Mouse (Mus musculus) kidney, adult 8-10 months (tissue): ENCODE results near the gene Kidins220.

Source experiments
- DNase-seq, 2 experiments: peaks; one replicate each; pipeline ENCODE4 v3.0.0; 2022

Gene Kidins220

GRCm38 (mm10) chr12:25093241-25093774 is 118.6 kb downstream of the Kidins220 start:
- DNase-seq, result peak; percentile 78 to 79

DNA sequence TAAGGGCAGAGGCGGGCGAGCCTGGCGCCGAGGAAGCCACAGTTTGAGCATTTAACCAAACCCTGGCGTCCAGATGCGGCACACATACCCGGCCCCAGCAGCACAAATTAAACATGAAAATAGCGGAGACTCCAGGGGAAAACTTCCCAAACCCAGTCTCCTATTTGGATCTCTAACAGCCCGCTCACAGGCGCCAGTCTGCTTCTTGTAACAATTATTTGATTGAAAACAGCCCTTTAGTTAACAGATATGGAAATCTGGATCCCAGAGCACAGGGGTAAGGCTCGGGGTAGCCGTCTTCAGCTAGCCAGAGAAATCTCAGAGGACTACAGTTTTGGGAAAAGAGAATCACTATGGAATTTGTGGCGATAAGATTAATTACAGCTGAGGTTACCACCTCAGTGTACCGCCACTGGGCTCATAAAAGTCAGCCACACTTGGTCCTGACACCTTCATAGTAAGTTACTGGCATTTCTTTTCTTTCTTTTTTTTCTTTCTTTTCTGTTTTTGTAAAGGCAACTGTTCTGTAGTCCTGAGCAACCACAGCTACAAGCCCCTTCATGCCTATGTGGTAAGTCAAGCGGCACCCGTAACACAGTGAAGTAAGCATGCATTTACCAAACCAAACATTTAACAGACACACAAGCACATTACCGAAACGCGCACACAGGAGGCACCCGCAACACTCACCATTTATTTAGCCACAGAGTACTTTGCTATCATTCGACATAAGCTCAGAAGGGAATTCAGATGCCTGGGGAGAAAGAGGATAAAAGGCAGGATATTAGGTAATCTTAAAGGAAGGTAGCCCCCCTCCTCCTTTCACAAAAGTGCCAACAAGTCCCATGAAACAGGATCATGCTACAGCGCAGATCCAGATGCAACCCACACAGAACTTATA is 120.1 kb downstream of the Kidins220 start:
- peak in 1 of 2 experiments; percentile 39 for DNase-seq

DNA sequence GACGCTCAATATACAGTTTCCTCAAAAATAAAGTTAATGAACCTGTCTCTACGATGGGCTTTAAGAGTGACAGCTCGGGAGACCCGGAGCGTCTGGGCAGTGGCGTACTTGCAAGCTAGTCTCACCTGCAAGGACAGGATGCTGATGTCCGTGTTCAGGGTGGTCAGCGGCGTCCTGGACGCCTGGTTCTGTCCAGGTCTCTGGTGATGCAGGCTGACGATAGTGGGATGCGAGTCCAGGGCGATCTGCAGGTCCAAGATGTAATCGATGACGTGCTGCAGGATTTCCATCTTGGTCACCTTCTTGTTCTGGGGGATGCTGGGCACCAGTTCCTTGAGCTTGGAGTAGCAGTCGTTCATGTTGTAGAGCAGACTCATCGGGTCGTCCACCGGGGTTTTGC is 120.8 kb downstream of the Kidins220 start:
- no peak for DNase-seq

- peak; percentile 99 for DNase-seq
These were observed 121.4 kb downstream of the Kidins220 start for GRCm38 (mm10) chr12:25095974-25096639.

DNA sequence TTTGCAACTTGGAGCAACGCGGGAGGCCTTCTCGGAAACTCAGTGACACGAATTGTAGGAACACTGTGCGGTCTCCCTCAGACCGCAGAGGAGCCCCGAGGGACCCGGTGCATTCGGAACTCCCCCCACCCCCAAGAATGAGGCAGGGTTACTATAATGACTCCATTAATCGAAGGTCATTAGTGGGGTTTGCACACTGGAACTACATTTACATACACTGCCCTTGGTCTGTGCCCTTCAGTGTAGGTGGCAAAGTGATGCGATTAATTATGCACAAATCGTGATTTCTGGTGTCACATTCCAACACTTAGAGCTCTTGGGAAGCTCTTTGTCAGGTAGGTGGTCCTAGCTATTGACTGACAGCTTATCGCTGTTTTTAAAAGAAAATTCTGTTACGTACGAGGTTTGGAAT is 121.9 kb downstream of the Kidins220 start:
- peak; percentile 50 to 67 for DNase-seq

- no peak for DNase-seq
These were observed 122.2 kb downstream of the Kidins220 start, which contains the start of gene Id2 for GRCm38 (mm10) chr12:25097052-25097209. Gene Id2 (minus strand): TSS chr12:25097140.

DNA sequence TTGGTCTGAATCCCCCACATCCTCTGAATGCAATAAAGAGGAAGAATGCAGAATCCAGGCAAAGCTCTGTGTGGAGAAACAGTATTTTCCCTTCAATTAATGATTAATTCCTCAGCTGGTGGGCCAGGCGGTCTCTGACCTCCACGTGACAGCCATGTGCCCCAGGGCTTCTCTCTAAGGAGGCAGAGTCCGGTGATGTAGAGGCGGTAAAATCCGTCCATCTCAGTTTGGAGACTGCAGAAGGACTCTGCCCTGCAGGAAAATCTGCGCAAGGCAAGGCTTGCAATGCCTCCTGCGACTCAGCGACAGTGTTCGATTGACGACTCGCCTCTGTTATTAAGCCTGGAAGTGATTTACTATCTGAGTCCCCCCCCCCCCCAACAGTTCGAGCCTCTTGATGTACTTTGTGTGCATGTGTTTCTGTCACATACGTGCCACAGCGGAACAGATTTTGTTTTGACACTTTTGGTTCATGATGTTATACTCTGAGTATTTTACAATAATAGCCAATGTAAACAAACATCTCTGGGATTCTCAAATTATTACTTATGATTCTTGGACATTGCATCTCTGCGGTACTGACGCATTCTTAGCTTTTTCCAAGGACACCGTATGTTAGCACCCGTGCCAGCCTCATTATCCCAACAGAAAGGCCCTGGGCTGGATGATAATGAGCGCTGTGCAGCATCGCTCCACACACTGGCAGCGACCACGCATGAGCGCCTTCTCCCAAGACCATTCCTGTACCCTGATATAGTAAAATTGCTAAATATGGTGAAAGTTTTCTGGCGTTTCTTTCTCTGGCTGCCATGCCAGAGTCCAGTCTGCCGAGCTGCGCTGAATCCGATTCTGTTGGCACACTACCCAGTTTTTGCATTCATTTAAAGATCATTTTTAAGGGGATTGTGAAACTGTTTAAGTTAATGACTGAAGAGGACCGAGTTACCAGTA is 122.8 kb downstream of the Kidins220 start:
- peak; percentile 92 to 93 for DNase-seq

DNA sequence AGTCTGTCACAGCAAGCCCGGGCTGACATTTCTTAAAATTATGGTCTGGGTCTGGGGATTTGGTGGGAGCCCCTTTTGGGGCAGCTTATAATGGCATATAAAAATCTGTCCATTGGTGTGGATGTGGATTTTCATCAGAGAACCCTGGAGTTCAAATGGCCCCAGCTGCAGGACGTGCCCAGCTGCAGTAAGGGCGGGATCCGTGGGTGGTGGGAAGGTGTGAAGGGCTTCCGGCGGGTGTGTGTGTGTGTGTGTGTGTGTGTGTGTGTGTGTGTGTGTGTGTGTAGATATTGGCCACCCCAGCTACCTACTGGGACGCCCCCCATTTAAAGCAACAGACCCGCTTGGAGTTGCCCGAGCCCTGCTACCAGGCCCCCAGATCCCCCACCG is 123.4 kb downstream of the Kidins220 start:
- no peak for DNase-seq

DNA sequence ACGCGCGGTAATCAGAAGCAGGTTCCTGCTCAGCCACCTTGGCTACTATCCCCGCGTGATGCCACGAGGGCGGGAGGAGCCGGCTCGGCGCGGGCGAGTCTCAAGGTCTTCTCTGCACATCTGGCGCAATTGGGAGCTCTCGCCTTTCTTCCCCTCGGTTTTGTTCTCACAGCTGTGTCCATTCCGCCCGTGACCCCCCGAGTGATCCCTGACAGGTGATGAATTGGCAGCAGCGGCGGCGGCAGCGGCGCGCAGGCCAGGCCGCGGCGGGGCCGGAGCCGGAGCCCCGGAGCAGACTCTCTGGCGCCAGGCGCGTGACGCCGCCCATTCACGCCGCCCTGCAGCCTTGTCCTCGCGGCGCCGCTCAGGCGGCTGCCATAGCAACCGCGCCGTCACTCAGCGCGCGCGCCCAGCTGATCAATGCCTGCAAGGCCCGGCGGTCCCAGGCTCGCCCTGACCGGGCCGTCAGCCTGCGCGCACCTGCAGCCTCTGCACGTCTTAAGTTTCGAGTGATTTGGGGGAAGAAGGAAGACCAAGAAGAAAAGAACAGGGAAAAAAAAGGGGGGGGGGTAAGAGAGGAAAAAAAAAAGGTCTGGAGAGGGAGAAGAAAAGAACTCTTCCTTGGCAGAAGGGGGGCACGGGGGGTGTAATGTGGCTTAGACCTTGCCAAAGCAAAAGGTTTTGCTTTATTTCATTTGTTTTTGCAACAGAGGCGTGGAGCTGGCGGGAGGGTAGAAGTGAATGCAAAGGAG is 124.0 kb downstream of the Kidins220 start:
- DNase-seq, result peak; percentile 95 to 97

DNA sequence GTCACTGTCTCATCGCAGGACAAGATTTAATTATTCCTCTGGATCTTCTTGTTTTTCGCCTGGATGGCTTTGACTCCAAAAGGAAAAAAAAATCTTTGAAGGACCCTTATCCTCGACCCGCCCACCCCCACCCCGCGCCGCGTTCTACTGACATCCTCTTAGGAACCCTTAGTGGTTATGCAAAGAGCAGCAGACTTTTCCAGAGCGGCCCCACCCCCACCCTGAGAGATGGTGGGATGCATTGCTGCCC is 124.5 kb downstream of the Kidins220 start:
- peak; percentile 49 to 54 for DNase-seq

GRCm38 (mm10) chr12:25099563-25100408 is 125.1 kb downstream of the Kidins220 start:
- peak; percentile 55 to 57 for DNase-seq

DNA sequence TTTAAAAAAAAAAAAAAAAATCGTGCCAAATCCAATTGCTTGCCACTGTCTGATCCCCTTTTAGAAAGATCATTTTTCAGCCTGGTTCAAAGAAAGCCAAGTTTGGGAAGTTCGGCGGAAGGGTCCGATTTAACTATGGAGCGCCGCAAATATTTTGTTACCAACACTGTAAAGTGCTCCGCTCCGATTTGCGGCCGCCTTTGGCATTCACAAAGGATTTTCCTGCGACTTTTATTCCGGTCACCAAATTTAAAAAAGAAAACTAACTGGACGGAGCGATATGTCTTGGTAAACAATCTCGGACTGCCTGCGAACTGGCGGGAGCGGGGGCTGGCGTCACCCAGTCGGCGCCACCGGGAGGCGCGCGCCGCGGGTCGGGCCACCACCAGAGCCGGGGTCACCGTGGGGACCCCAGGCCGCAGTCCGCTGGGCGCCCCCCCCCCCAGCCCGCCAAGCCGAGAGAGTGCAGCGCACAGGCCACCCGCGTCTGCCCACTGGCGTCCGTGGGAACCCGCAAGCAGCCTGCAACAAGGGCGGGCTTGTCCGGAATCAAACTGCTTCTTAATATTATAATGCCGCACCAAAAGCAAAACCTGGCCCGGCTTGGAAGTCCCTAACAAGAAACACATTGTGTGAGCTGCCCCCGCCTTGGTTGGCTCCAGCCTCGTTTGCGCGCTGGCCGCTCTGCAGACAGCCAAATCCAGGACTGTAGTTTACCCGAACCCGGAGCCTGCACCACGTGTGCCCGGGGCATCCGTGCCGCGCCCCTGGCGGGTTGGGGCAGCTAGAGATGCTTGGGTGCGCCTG is 125.9 kb downstream of the Kidins220 start:
- DNase-seq, result peak; percentile 54 to 57

DNA sequence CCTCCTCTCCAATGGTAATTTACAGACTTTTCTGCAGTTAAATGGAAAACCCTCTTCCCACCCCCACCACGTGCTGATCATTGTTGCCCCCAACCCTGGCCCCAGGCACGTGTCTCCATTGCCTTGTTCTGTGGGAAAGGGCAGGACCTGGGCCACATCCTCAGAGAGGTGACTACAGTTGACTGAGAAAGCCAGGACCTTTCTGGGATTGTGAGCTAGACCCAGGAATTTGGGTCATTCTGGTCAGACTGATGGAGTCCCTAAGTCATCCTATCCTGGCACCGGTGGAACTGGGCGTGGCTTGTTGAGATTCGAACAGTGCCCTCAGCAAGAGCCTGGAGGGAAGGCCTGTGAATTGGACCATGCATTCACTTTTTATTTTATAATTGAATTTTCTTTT is 126.7 kb downstream of the Kidins220 start:
- peak; percentile 62 to 70 for DNase-seq

DNA sequence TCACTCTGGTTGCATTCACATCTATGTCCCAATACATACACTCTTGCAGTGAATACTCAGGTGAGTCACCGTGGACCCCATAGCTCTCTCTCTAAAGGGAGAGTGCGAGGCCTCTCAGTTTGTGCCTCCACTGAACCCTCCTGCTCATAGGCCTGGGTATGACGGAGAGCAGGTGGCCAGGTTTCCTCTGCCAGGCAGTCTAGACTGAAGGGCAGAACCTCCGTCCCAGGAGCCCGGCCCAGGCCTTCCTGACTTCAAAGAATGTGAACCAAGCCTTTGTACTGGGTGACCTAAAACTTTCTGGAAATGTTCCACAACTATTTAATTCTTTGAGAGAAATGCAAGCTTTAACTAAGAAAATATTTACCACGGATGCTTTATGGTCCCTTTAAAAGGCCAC is 129.2 kb downstream of the Kidins220 start:
- DNase-seq, result peak in 1 of 2 experiments; percentile 52

GRCm38 (mm10) chr12:25104541-25104940 is 129.8 kb downstream of the Kidins220 start:
- no peak for DNase-seq

- peak; percentile 41 to 83 for DNase-seq
These were observed 134.1 kb downstream of the Kidins220 start for GRCm38 (mm10) chr12:25108865-25109264.

DNA sequence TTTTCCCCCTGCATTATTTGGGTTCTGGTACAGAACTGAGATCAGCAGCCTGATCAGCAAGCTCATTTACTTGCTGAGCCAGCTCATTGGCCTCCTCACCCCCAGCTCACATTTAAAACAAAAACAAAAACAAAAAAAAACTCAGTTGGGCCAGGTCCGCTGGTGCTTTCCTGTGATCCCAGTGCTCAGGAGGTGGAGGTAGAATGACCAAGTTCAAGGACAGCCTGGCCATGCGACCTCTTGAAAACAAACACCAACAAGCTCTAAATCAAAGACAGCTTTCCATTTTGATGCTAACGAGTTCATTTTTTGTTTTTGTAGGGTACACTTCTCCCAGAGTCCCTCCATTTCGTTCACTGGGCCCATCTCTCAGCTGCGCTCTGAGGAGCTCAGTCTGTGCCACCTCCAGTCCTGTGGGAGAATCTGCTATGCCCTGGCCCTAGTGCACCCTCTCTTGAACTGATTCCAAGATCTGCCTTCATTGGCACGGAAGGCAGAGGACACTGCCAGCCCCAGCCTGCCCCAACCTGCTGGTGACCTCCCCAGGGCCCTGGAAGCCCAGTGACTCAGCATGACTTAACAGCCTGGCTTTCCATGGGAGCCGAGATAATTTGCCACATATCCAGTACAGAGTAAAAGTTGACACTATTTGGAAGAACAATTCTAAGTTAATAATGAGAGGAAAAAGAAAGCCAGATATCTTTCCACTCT is 135.4 kb downstream of the Kidins220 start:
- peak; percentile 84 to 87 for DNase-seq

DNA sequence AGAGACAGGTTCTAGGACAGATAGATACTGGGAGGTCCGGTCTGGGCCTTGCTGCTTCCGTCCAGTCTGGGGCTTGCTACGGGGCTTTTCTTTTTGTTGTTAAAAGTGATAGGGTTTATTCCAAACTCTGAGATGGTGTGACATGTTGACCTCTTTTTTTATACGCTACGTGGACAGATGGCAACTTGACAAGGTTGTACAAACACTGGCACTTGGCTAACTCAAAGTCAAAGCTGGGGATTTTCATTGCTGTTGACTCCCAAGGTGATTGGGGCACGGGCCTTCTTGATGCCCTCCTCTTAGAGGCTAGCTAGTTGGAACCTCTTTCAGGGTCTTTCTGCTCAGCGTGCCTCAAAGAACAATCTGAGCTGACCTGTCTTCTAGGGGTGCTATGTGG is 136.0 kb downstream of the Kidins220 start:
- DNase-seq, result no peak
